Mouse (Mus musculus) olfactory bulb, adult 2 months (tissue): ENCODE data around the gene Coro1a. TPM values are rescaled to one million over a fixed set of nuclear protein-coding genes. Genes with fewer than 3 reads are reported as not detected.

ENCODE experiments used
- H3K27ac ChIP-seq: fragments of 200-500 bp; 2 replicates; pipeline ENCODE4 v1.5.1; 2012; ENCODE audit warnings: low read depth, low read length; ENCODE audit not compliant: insufficient read depth
- H3K4me1 ChIP-seq: fragments of 200-500 bp; 2 replicates; pipeline ENCODE4 v1.6.1; 2012; ENCODE audit warnings: low read length; ENCODE audit not compliant: control insufficient read depth, insufficient read depth
- H3K4me3 ChIP-seq: fragments of 200-500 bp; 2 replicates; pipeline ENCODE4 v1.5.1; 2012; ENCODE audit warnings: mild to moderate bottlenecking, low read depth, low read length, moderate library complexity; ENCODE audit not compliant: insufficient read depth
- CTCF ChIP-seq: fragments of 200-500 bp; IDR thresholded peaks from 2 replicates; pipeline ENCODE4 v1.5.1; 2012; ENCODE audit warnings: low read depth, mild to moderate bottlenecking, low read length, moderate library complexity; ENCODE audit not compliant: insufficient read depth
- POLR2A ChIP-seq: fragments of 200-500 bp; IDR thresholded peaks from 2 replicates; pipeline ENCODE4 v1.6.1; 2012; ENCODE audit warnings: mild to moderate bottlenecking, low read depth, low read length, moderate library complexity; ENCODE audit not compliant: insufficient read depth
- WGBS: fragments of 180-500 bp; shearing (Covaris S2); methylation state at CpG from one replicate; pipeline ENCODE4 v1.1.7; 2018; 5-methylcytosine and 5-hydroxymethylcytosine counted together
- polyA plus RNA-seq: library from polyadenylated mRNA; stranded (reverse); fragments of >200 nt; gene quantifications from 2 replicates; pipeline ENCODE4 v1.2.4, GENCODE M21; 2012; ENCODE audit warnings: low replicate concordance; ENCODE audit not compliant: missing spikeins, insufficient read depth, insufficient read length

The Coro1a gene
- polyA plus RNA-seq, 1 experiment: 309 TPM

DNA sequence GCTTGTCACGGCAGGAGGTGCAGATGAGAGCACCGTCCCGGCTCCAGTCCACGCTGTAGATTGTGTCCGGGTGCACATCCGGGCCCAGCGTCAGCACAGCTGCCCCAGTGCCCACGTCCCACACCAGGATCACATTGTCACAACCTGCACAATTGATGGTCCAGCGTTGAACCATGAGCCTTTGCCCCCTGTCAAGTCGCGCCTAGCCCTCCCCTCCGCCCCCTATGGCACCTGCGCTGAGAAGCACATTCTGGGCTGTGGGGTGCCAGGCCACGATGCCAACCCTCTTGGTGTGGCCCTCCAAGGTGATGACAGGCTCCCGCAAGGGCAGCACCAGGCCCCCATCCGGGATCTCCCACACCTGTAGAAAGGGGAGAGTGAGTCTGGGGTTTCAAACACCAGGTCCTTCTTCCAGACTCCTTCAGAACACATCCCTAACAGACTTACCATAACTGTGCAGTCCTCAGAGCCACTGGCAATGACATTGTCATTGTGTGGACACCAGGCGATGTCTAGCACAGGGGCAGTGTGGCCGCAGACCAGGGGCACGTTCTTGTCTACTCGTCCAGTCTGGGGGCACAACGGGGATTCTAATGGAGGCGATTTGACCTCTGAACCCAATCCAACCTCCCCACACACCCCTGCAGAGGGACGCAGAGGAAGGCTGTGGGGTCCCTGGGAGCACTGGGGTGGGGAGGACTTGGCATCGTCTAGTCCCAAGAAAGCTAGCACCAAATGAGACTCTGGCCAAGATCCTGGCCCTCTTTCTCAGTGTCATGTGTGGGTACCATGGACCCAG is 5.8 kb downstream of the Coro1a start:
- H3K4me1 ChIP-seq: peaks cover 35% of the 10 kb centered on the region
- H3K27ac ChIP-seq: no peak overlapping the region
- H3K4me3 ChIP-seq: no peak overlapping the region; the same call in 1 of the 2 replicates
- 58% methylated on average over 24 of the region's 24 CpGs for WGBS
- TF ChIP-seq CTCF: no peak
- TF ChIP-seq POLR2A: no peak

DNA sequence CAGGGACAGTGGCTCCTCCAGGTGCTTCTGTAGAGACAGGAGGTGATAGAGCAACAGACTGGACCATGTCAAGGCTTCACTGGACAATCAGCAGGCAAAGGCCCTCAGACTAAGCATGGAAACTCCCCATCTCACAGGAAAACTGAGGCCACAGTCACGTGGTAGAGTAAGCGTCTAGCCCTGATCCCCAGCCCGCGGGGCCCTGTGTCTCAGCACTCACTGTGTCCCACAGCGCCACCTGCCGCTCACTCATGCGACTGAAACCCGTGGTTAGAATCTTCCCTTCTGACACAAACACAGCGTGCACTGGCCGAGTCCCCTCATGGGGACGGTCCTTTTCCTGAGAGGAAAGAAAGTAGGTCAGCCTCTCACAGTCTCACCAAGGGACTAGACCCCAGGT is 6.5 kb downstream of the Coro1a start:
- 0% methylated on average over 11 of the region's 11 CpGs for WGBS
- no peak overlapping the region for H3K27ac ChIP-seq
- H3K4me1 ChIP-seq: peaks cover 41% of the 10 kb centered on the region
- no peak overlapping the region; the same call in 1 of the 2 replicates for H3K4me3 ChIP-seq
- TF ChIP-seq CTCF (peak; percentile 79), POLR2A (no peak)

DNA sequence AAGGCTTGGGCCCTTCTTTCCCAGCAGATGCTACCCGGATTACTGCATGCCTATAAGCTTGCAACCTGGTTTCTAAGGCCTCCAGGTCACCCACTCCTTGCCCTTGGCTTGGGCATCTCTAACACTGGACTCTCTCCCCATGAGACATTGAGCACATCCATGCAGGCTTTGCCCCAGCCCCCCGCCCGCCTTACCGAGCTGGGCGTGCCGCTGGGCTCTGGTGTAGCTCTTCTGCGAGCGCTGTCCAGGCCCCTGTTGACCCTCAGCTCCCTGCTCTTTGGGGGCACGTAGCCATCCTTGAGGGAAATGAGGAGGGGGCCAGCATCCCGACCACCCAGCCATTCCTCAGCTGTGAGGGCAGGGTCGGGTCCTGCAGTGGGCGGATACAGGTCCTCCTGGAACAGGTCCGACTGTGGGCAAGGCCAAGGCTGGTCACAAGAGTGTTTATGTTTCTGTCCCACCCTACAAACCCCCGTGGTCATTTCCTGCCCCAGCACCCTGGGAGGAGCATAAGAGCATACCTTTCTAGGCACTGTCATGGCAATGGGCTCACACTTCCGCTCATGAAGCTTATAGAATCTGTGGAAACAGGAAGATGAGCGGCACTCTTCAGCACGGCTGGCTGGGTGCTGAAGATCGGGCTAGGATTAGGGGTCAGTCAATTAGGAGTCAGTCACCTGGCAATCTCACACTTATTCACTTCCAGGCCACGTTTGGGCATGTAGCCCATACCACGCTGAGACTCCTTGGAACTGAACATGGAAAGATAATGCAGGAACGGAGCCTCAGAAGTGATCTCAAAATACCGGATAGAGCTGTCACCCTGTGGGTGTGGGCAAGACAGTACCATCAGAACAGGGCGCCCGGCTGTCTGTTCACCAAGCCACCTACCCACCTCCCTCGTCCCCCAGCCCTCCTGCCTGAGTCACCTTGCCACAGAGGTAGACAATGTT is 7.2 kb downstream of the Coro1a start:
- no peak overlapping the region for H3K4me3 ChIP-seq

DNA sequence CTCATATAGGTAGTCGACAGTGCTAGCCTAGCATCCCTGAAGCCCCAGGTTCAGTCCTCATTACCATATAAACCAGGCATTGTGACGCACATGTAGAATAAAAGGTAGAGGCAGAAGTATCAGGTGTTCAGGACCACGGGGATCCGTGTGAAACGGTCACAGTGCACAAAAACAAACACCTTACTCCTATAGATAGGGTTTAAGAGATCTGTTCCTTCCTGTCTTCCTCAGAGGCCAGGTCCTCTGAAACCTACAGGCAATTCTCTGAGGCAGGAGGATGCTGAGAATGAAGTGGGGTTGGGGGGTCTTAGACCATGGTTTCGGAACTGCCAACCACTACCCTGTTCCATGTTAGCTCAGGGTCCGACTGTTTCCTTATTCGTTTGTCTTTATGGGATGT is 9.7 kb downstream of the Coro1a start:
- no peak overlapping the region for H3K4me3 ChIP-seq
- TF ChIP-seq CTCF (no peak), POLR2A (no peak)
- WGBS: 91% methylated on average over 8 of the region's 8 CpGs
- H3K4me1 ChIP-seq: peaks cover 24% of the 10 kb centered on the region
- H3K27ac ChIP-seq: no peak overlapping the region

More for the DNA sequence above, 7.2 kb downstream of the Coro1a start:
- WGBS: 83% methylated on average over 25 of the region's 25 CpGs
- Histone ChIP-seq H3K27ac (no peak overlapping the region), H3K4me1 (peaks cover 41% of the 10 kb centered on the region)
- TF ChIP-seq CTCF (no peak), POLR2A (no peak)

DNA sequence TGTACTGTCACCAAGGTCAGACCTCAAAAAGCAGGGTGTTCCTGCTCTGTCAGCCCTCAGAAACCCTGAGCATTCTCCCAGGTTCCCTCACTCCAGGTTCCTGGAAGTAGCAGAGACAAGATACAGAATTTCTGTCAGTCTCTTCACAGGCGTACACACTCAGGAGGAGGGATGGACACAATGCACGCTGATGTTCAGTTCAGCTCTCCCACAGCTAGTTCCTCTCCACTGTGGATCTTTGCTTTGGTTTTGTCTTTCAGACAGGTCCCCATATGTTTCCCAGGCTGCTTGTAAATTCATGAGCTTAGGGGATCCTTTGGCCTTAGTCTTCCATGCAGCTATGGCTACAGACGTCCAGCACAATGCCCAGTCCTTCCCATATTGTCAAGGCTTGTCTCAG is 10.7 kb downstream of the Coro1a start:
- TF ChIP-seq CTCF (no peak), POLR2A (no peak)
- WGBS: 65% methylated on average over 3 of the region's 3 CpGs
- Histone ChIP-seq H3K4me3 (peak overlapping the region; percentile 65; the same call in 1 of the 2 replicates), H3K27ac (no peak overlapping the region), H3K4me1 (peaks cover 27% of the 10 kb centered on the region)

DNA sequence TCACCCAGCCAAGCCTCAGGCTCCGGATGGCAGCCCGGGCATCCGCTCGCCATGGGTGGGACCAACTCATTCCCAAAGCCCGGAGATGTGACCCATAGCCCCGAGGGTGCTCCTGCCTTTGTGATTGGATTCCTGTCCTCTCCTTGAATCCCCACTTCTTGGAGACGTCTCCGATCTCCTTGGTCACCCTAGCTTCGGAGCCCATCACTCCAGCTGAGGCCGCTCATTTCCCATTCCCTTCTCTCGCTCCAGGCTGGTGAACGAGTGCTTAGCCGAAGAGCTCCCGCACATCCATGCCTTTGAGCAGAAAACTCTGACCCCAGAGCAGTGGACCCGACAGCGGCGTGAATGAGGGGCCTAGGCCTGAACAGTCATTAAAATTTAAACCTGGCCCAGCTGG is 11.3 kb downstream of the Coro1a start:
- TF ChIP-seq CTCF: no peak
- no peak for TF ChIP-seq POLR2A
- H3K4me3 ChIP-seq: peak overlapping the region; percentile 65
- no peak overlapping the region for H3K27ac ChIP-seq
- H3K4me1 ChIP-seq: peaks cover 21% of the 10 kb centered on the region
- WGBS: 2% methylated on average over 17 of the region's 17 CpGs

DNA sequence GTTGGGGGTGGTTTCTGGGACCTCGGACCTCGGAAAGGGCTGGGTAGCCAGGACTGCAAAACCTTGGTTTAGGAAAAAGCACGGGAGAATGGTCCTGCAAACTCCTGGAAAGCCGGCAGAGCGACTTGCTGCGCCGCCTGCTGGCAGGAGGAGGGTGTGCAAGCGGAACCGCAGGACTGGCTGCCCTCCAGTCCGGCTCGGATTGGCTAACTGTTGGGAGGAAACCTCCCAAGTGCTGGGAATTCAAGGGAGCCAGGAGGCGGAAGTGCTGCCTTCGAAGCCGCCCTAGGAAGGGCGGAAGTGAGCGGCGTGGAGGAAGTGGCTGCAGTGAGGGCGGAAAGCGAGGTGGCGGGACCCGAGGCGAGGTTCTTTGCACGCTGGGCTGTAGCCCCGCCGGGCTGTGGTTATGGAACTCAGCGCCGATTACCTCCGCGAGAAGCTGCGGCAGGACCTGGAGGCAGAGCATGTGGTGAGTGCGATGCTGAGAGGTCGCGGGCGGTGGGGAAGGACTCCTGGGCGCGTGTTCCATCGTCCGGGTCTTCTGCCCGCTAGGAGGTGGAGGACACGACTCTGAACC is 11.9 kb downstream of the Coro1a start, which contains the start of gene Slx1b:
Slx1b (minus strand) TSS at position 154 of the 577 bp plus-strand sequence.
- Histone ChIP-seq H3K4me1 (peaks cover 15% of the 10 kb centered on the region), H3K27ac (peak within 1 kb of the TSS; percentile 92)
- TF ChIP-seq POLR2A (peak; percentile 50; the same call in 1 of the 2 replicates), CTCF (peak; percentile 81)

DNA sequence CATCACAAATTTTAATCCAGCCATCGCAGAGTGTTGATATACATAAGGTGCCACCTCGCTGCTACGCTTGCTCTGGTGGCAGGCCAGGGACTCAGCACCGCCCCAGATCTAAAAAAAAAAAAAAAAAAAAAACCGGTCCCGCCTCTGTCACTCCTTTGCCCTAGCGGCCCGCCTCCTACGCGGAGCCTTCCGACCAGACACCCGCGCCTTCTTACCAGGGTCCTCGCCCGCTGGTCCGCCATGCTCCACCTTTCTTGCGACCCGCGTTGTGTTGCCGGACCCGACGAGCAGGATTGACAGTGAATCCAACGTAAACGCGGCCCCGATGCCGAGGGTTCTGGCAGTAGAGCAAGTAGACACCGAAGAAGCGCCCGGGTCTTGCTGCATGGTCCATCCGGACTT is 12.4 kb downstream of the Coro1a start, which contains the start of gene Bola2:
Bola2 (plus strand) TSS at position 192 of the 402 bp plus-strand sequence.
- under 1% methylated on average over 31 of the region's 31 CpGs for WGBS

More for the DNA sequence above, 11.9 kb downstream of the Coro1a start, which contains the start of gene Slx1b:
- H3K4me3 ChIP-seq: peak within 1 kb of the TSS; percentile 75
- WGBS: 1% methylated on average over 40 of the region's 40 CpGs

More for the DNA sequence above, 12.4 kb downstream of the Coro1a start, which contains the start of gene Bola2:
- no peak for TF ChIP-seq CTCF
- Histone ChIP-seq H3K4me1 (peaks cover 15% of the 10 kb centered on the region), H3K4me3 (peak within 1 kb of the TSS; percentile 75), H3K27ac (peak within 1 kb of the TSS; percentile 92)
